In genomic region chr3:107081227-107081626, GRCm38 (mm10) we compare ENCODE assay signal across 9 mouse cellular contexts. TPM values are rescaled to one million over a fixed set of nuclear protein-coding genes. Genes with fewer than 3 reads are reported as not detected.
A peak's percentile ranks its signal among the peaks of the same experiment; 100 is the strongest.
DNase-seq lines count a peak whose midpoint lies in the region; ATAC-seq lines count a peak whose summit lies in the region.
"Had no signal": no experiment of that assay in that cellular context is flagged by ENCODE, and none has a peak within 500 bp of the region (broad histone marks: within the 10 kb centered on the region; RNA-seq: fewer than 3 reads in every experiment).

No protein-coding gene starts in this region.

- no peak overlapping the region for H3K4me2 ChIP-seq in kidney, embryonic 14.5 days (replicated peaks; ENCODE audit: low read depth, low read length)
- H3K4me2 ChIP-seq in neural tube, embryonic 15.5 days, result no peak overlapping the region
- H3K4me2 ChIP-seq: heart, embryonic 13.5 days had no signal

- intact Hi-C loops in gastrocnemius, postnatal 36 days (cut with DNase I), result no loop called here

- H3K4me1 ChIP-seq in kidney, embryonic 14.5 days (ENCODE audit: control insufficient read depth, insufficient read depth, low read length), result no peaks in the 10 kb centered on the region
- no peaks in the 10 kb centered on the region for H3K4me1 ChIP-seq in neural tube, embryonic 15.5 days

- H3K27ac ChIP-seq in kidney, embryonic 14.5 days (ENCODE audit: low read depth, low read length), result no peak overlapping the region
- H3K27ac ChIP-seq in neural tube, embryonic 15.5 days (replicated peaks), result no peak overlapping the region
- H3K27ac ChIP-seq: heart, embryonic 13.5 days had no signal

- H3K9me3 ChIP-seq in kidney, embryonic 14.5 days (ENCODE audit: control insufficient read depth, low read length), result no peaks in the 10 kb centered on the region
- H3K9me3 ChIP-seq in neural tube, embryonic 15.5 days (replicated peaks), result no peaks in the 10 kb centered on the region
- H3K9me3 ChIP-seq: heart, embryonic 13.5 days had no signal

- ATAC-seq in kidney, embryonic 14.5 days (ENCODE audit: low FRiP score, low TSS enrichment), result no peak
- peak; percentile 66 for ATAC-seq in megakaryocyte, adult 5-6 weeks (ENCODE audit: poor library complexity, severe bottlenecking)
- no peak for ATAC-seq in neural tube, embryonic 15.5 days (ENCODE audit: low FRiP score)

- no peaks in the 10 kb centered on the region for H3K27me3 ChIP-seq in kidney, embryonic 14.5 days (ENCODE audit: control insufficient read depth, insufficient read depth, low read length)
- no peaks in the 10 kb centered on the region for H3K27me3 ChIP-seq in neural tube, embryonic 15.5 days (replicated peaks)
- H3K27me3 ChIP-seq: heart, embryonic 13.5 days had no signal

- no peaks in the 10 kb centered on the region for H3K36me3 ChIP-seq in kidney, embryonic 14.5 days (ENCODE audit: control insufficient read depth, insufficient read depth, low read length)
- no peaks in the 10 kb centered on the region for H3K36me3 ChIP-seq in neural tube, embryonic 15.5 days
- H3K36me3 ChIP-seq: heart, embryonic 13.5 days had no signal

- no peak overlapping the region for H3K9ac ChIP-seq in kidney, embryonic 14.5 days (ENCODE audit: low read depth, low read length)
- no peak overlapping the region for H3K9ac ChIP-seq in neural tube, embryonic 15.5 days (replicated peaks)
- H3K9ac ChIP-seq: heart, embryonic 13.5 days had no signal

- peak; percentile 36 for DNase-seq in kidney, adult 9 months
- peak; percentile 20 for DNase-seq in ES-CJ7 (ENCODE audit: low read depth, low spot score)
- DNase-seq in brain, adult 2 months (ENCODE audit: low read depth, low spot score), result peak; percentile 64
- no peak for DNase-seq in layer of hippocampus, adult 11-12 months (ENCODE audit: low spot score)
- DNase-seq in gastrocnemius, postnatal 36 days, result no peak

- H3K4me3 ChIP-seq in kidney, embryonic 14.5 days (ENCODE audit: low read length), result no peak overlapping the region
- no peak overlapping the region for H3K4me3 ChIP-seq in neural tube, embryonic 15.5 days (replicated peaks)
- H3K4me3 ChIP-seq: heart, embryonic 13.5 days had no signal

- 29% methylated on average over 3 of the region's 3 CpGs for WGBS in kidney, embryonic 14.5 days
- WGBS in neural tube, embryonic 15.5 days, result 30% methylated on average over 3 of the region's 3 CpGs

RNA-seq across cellular contexts. Expression of gene Kcna2, which starts 19.7 kb away (rescaled TPM):
- 0.08 and 0.20 TPM in 2 replicates for polyA plus RNA-seq in kidney, embryonic 14.5 days (2014; fragmentation: Nextera tagmentation; extraction: Ambion mirVana)
- total RNA-seq in megakaryocyte, adult 5-6 weeks (2015), result under 0.01 and 0.07 TPM in 2 replicates
- total RNA-seq in megakaryocyte, adult 5-6 weeks (2017), result 0.04 TPM in 1 of 2 replicates, not detected in the other
- 1.8 and 2.0 TPM in 2 replicates for polyA plus RNA-seq in neural tube, embryonic 15.5 days (2015; fragmentation: Nextera tagmentation; extraction: Ambion mirVana)
- 1 to 10 TPM; 1.1 to 1.5 TPM for total RNA-seq in gastrocnemius, postnatal 36 days (2021)

RNA-seq across cellular contexts. Expression of gene Kcna3, which starts 45.3 kb away (rescaled TPM):
- polyA plus RNA-seq in kidney, embryonic 14.5 days (2014; fragmentation: Nextera tagmentation; extraction: Ambion mirVana), result 0.91 and 1.6 TPM in 2 replicates
- 13.3 and 17.4 TPM in 2 replicates for total RNA-seq in megakaryocyte, adult 5-6 weeks (2015)
- total RNA-seq in megakaryocyte, adult 5-6 weeks (2017), result 5.6 and 6.9 TPM in 2 replicates
- polyA plus RNA-seq in neural tube, embryonic 15.5 days (2015; fragmentation: Nextera tagmentation; extraction: Ambion mirVana), result 7.9 and 9.2 TPM in 2 replicates
- under 1 TPM in 1 of 2 experiments, not detected in 1; 0.54 TPM for total RNA-seq in gastrocnemius, postnatal 36 days (2021)

Comparison
In these comparisons a context has a peak if more than half of its experiments do, and no peak if none do; other contexts are left out.
1. DNase-seq: peak in kidney, adult 9 months (single experiment), ES-CJ7 (single experiment) and brain, adult 2 months (single experiment); none in layer of hippocampus, adult 11-12 months (single experiment) and gastrocnemius, postnatal 36 days (0 of 2).
2. RNA of gene Kcna3, which starts 45.3 kb away (total RNA-seq): 5.6 to 17.4 TPM in megakaryocyte, adult 5-6 weeks; 0.54 TPM in gastrocnemius, postnatal 36 days; every median in the first group is over 4 times any median in the second.